Mouse (Mus musculus) heart, adult 2 months (tissue): ENCODE measurements at regions not wholly inside any gene's neighbourhood (a gene's known extent, or its start where the extent isn't known, plus 50 kb on each side); places are given as distances from the start of the nearest gene placed in this dataset.

Experiments used
- CTCF ChIP-seq: fragments of 200-600 bp; IDR thresholded peaks from 2 replicates; pipeline ENCODE4 v1.8.1; 2022; ENCODE audit warnings: antibody characterized with exemption, mild to moderate bottlenecking, moderate library complexity
- EP300 ChIP-seq: fragments of 200-500 bp; IDR thresholded peaks from 2 replicates; pipeline ENCODE4 v1.6.1; 2011; ENCODE audit warnings: low read depth, low read length, control low read depth; ENCODE audit not compliant: insufficient read depth
- POLR2A ChIP-seq: fragments of 200-500 bp; IDR thresholded peaks from 2 replicates; pipeline ENCODE4 v1.6.1; 2011; ENCODE audit warnings: mild to moderate bottlenecking, low read depth, low read length, control low read depth; ENCODE audit not compliant: insufficient read depth

DNA sequence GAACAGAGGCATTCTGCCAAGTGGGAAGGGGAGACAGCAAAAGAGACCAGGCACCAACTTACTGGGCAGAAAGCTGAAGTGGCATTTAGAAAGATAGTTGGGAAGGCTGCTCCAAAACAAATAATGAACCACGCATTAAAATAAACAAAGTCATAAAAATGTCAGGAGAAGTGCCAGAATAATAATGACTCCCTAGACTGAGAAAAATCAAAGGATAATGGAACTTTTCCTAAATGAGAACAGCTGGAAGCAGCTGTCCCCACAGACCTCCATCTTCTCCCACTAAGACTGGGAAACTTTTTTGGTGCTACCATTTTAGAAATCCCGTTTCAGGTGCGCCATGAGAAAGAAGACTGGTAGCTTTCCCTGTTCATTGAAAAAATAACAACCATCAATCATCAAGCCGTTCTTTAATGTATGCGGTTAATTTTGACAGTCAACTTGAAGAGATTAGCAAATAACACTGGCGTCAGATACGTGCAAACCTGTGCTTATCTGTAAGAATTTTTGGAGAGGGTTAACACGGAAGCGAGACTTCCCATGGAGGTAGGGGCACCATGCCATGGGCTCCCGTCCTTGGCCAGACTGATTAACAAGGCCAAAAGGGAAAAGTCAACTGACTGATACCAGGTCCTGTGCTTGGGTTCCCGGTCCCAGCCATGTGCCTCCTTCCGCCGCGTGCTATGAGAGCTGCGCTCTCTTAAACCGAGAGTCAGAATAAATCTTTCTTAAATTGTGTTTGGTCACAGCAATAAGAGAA, 286.1 kb upstream of the Id4 start:
- TF ChIP-seq CTCF (no peak), EP300 (no peak), POLR2A (no peak)
